Mouse (Mus musculus) CD4-positive, CD25-positive, alpha-beta regulatory T cell, adult 4 months (primary cell): Measurements from ENCODE around the gene Olfr19. TPM values are rescaled to one million over a fixed set of nuclear protein-coding genes. Genes with fewer than 3 reads are reported as not detected.
"Not testable (repeated sequence)": the region's sequence is repeated elsewhere in the genome, so short reads cannot be mapped to it uniquely, and the experiment has no call there.

Experiments
- ATAC-seq: one replicate; pipeline ENCODE4 v1.8.0; 2017
- polyA plus RNA-seq, 2 experiments: library from polyadenylated mRNA; unstranded; fragments of 100-300 nt; shearing (Covaris generic); gene quantifications; one replicate each; pipeline ENCODE4 v1.2.1; 2017

Gene Olfr19
- not detected for polyA plus RNA-seq

- no peak for ATAC-seq
These were observed at the start of gene Olfr19 for GRCm38 (mm10) chr16:16676305-16676704. Gene Olfr19, minus strand, starts transcription at chr16:16676405.

DNA sequence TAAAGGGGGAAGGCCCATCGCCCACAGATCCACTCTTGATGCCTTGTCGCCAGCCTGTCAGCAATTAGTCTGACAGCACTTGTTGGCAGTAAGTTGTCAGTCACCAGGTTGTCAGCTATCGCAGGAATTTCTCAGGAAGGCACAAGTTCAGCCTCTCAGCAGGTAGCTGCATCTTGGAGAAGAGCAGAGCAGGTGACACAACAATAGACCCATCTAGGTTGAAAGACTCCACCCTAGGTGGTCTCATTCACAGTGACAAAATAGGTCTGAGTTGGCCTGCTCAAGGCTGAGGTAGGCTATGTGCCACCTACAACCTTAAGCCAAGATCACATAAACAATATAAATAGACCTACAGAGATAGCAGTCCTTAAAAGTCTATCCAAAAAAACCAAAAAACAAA lies 8.8 kb upstream of the Olfr19 start:
- no peak for ATAC-seq

- no peak for ATAC-seq
These were observed 7.8 kb upstream of the Olfr19 start for GRCm38 (mm10) chr16:16684053-16684452.

GRCm38 (mm10) chr16:16664994-16665393 lies 11.2 kb downstream of the Olfr19 start:
- no peak for ATAC-seq

- not testable (repeated sequence) for ATAC-seq
These were observed 11.7 kb downstream of the Olfr19 start for GRCm38 (mm10) chr16:16664516-16664915.

DNA sequence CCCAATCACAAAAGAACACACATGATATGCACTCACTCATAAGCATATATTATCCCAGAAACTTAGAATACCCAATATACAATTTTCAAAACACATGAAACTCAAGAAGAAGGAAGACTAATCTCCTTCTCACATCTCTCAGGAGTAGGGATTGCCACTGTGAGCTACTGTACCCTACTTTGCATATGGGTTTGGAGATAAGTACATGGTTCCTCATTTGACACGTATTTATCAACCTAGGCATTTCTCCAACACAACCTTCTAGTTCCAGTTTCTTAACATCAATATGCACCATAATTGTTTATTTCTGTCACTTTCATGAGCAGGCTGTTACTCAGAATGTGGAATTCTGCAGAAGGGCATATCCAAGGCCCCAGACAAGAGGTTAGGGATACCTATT lies 31.1 kb downstream of the Olfr19 start:
- no peak for ATAC-seq

DNA sequence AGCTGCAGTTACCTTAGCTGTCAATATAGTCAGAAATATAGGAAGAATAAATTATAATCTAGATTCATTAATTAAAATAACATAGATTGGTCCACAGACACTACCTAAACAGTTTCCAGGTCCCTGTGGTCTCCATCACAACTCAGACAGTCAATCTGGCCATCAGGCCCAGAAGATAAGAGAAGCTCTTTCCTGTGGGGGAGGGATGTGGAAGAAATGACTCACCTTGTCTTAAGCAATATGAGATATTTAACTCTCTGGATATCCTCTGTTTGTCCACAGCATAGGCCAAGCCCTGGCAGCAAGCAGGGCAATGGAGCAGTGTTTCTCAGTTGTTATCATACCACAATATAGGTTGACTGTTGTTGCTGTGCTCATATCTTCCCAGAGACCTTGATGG lies 42.5 kb downstream of the Olfr19 start:
- ATAC-seq = no peak

Other genes with a start within 250 kb of the Olfr19 start
- under 1 TPM in 1 of 2 experiments, not detected in 1; 0.15 TPM for gene Fgd4, start 75.9 kb downstream of the Olfr19 start, polyA plus RNA-seq
- not detected for gene Spag6l, start 153.1 kb upstream of the Olfr19 start, polyA plus RNA-seq
- not detected for gene Igll1, start 187.6 kb upstream of the Olfr19 start, polyA plus RNA-seq
- 10 to 100 TPM; 54.8 to 75.6 TPM for gene Top3b, start 194.3 kb upstream of the Olfr19 start, polyA plus RNA-seq
- 1 to 10 TPM in 1 of 2 experiments, not detected in 1; 3.0 TPM for gene Vpreb1, start 194.4 kb upstream of the Olfr19 start, polyA plus RNA-seq
- gene Ppm1f, start 220.1 kb upstream of the Olfr19 start, polyA plus RNA-seq = 10 to 100 TPM; 12.3 to 26.4 TPM